Mouse (Mus musculus): ENCODE measurements around the gene Amacr. TPM values are rescaled to one million over a fixed set of nuclear protein-coding genes. Genes with fewer than 3 reads are reported as not detected.

Amacr gene
- polyA plus RNA-seq, 2 experiments, result 10.9 to 19.3 TPM

GRCm38 (mm10) chr15:11030188-11030587, 48.6 kb downstream of the Amacr start:
- WGBS (ENCODE audit: insufficient replicate concordance), result 67% methylated on average over 3 of the region's 3 CpGs
- no peaks in the 10 kb centered on the region for H3K36me3 ChIP-seq (replicated peaks; ENCODE audit: control insufficient read depth, insufficient read depth, low read depth)
- H3K4me1 ChIP-seq (replicated peaks; ENCODE audit: control insufficient read depth in 2 of 2, insufficient read depth in 2 of 2, low read length in 1 of 2), result peaks cover 0 to 6% of the 10 kb centered on the region in 2 experiments; a peak in 1 of 4 replicates
- ATAC-seq (ENCODE audit: insufficient read depth) (no peak), DNase-seq (ENCODE audit: low read depth in 3 of 3, low spot score in 3 of 3) (no peak)
- H3K9me3 ChIP-seq (ENCODE audit: control insufficient read depth, low read length), result no peaks in the 10 kb centered on the region
- H3K9ac ChIP-seq (replicated peaks), result no peak overlapping the region
- H3K27me3 ChIP-seq (ENCODE audit: control insufficient read depth, insufficient read depth, low read length), result no peaks in the 10 kb centered on the region
- H3K4me2 ChIP-seq (ENCODE audit: low read depth), result no peak overlapping the region
- TF ChIP-seq CTCF (IDR thresholded peaks at IDR 0.05; ENCODE audit: low read depth), result no peak
- TF ChIP-seq EP300 (IDR thresholded peaks at IDR 0.05; ENCODE audit: low read depth), result no peak
- no peak overlapping the region for H3K4me3 ChIP-seq (ENCODE audit: insufficient read depth in 1 of 2, low read depth in 2 of 2, low read length in 2 of 2)
- H3K27ac ChIP-seq, result no peak overlapping the region

- H3K9me3 ChIP-seq (ENCODE audit: control insufficient read depth, low read length), result no peaks in the 10 kb centered on the region
- H3K4me3 ChIP-seq (ENCODE audit: insufficient read depth in 1 of 2, low read depth in 2 of 2, low read length in 2 of 2), result no peak overlapping the region
- H3K27ac ChIP-seq, result no peak overlapping the region
- peak overlapping the region; percentile 37 for H3K4me2 ChIP-seq (ENCODE audit: low read depth)
- WGBS (ENCODE audit: insufficient replicate concordance), result 6% methylated on average over 34 of the region's 34 CpGs
- H3K36me3 ChIP-seq (replicated peaks; ENCODE audit: control insufficient read depth, insufficient read depth, low read depth), result no peaks in the 10 kb centered on the region
- no peaks in the 10 kb centered on the region for H3K4me1 ChIP-seq (replicated peaks; ENCODE audit: control insufficient read depth in 2 of 2, insufficient read depth in 2 of 2, low read length in 1 of 2)
- DNase-seq (ENCODE audit: low read depth in 3 of 3, low spot score in 3 of 3), result no peak
- no peak for ATAC-seq (ENCODE audit: insufficient read depth)
- H3K9ac ChIP-seq (replicated peaks), result no peak overlapping the region
- no peak for TF ChIP-seq EP300 (IDR thresholded peaks at IDR 0.05; ENCODE audit: low read depth)
- no peak for TF ChIP-seq CTCF (IDR thresholded peaks at IDR 0.05; ENCODE audit: low read depth)
- H3K27me3 ChIP-seq (ENCODE audit: control insufficient read depth, insufficient read depth, low read length), result peaks cover 30% of the 10 kb centered on the region
These were observed 54.5 kb downstream of the Amacr start for GRCm38 (mm10) chr15:11035947-11036474.

GRCm38 (mm10) chr15:11036535-11037375, 55.2 kb downstream of the Amacr start:
- peak overlapping the region; percentile 37 for H3K4me2 ChIP-seq (ENCODE audit: low read depth)
- no peaks in the 10 kb centered on the region for H3K4me1 ChIP-seq (replicated peaks; ENCODE audit: control insufficient read depth in 2 of 2, insufficient read depth in 2 of 2, low read length in 1 of 2)
- H3K36me3 ChIP-seq (replicated peaks; ENCODE audit: control insufficient read depth, insufficient read depth, low read depth), result no peaks in the 10 kb centered on the region
- no peaks in the 10 kb centered on the region for H3K9me3 ChIP-seq (ENCODE audit: control insufficient read depth, low read length)
- WGBS (ENCODE audit: insufficient replicate concordance), result 6% methylated on average over 49 of the region's 49 CpGs
- ATAC-seq (ENCODE audit: insufficient read depth), result no peak
- no peak for DNase-seq (ENCODE audit: low read depth in 3 of 3, low spot score in 3 of 3)
- H3K27me3 ChIP-seq (ENCODE audit: control insufficient read depth, insufficient read depth, low read length), result peaks cover 30% of the 10 kb centered on the region
- TF ChIP-seq EP300 (IDR thresholded peaks at IDR 0.05; ENCODE audit: low read depth), result no peak
- no peak for TF ChIP-seq CTCF (IDR thresholded peaks at IDR 0.05; ENCODE audit: low read depth)
- H3K4me3 ChIP-seq (ENCODE audit: insufficient read depth in 1 of 2, low read depth in 2 of 2, low read length in 2 of 2), result peak overlapping the region; percentile 30 to 36
- no peak overlapping the region for H3K27ac ChIP-seq
- H3K9ac ChIP-seq (replicated peaks), result no peak overlapping the region

GRCm38 (mm10) chr15:11037376-11037695, 55.8 kb downstream of the Amacr start:
- DNase-seq (ENCODE audit: low read depth in 3 of 3, low spot score in 3 of 3) (no peak), ATAC-seq (ENCODE audit: insufficient read depth) (no peak)
- H3K27ac ChIP-seq, result no peak overlapping the region
- H3K36me3 ChIP-seq (replicated peaks; ENCODE audit: control insufficient read depth, insufficient read depth, low read depth), result no peaks in the 10 kb centered on the region
- 6% methylated on average over 8 of the region's 8 CpGs for WGBS (ENCODE audit: insufficient replicate concordance)
- H3K4me2 ChIP-seq (ENCODE audit: low read depth), result peak overlapping the region; percentile 37
- H3K9ac ChIP-seq (replicated peaks), result no peak overlapping the region
- no peak overlapping the region; a peak in 1 of 4 replicates for H3K4me3 ChIP-seq (ENCODE audit: insufficient read depth in 1 of 2, low read depth in 2 of 2, low read length in 2 of 2)
- no peak for TF ChIP-seq CTCF (IDR thresholded peaks at IDR 0.05; ENCODE audit: low read depth)
- TF ChIP-seq EP300 (IDR thresholded peaks at IDR 0.05; ENCODE audit: low read depth), result no peak
- no peaks in the 10 kb centered on the region for H3K4me1 ChIP-seq (replicated peaks; ENCODE audit: control insufficient read depth in 2 of 2, insufficient read depth in 2 of 2, low read length in 1 of 2)
- H3K9me3 ChIP-seq (ENCODE audit: control insufficient read depth, low read length), result no peaks in the 10 kb centered on the region
- peaks cover 30% of the 10 kb centered on the region for H3K27me3 ChIP-seq (ENCODE audit: control insufficient read depth, insufficient read depth, low read length)

GRCm38 (mm10) chr15:11037711-11038110, 56.2 kb downstream of the Amacr start, which contains the start of gene Rxfp3:
TSS of gene Rxfp3 (minus strand) at chr15:11037991.
- WGBS (ENCODE audit: insufficient replicate concordance), result 6% methylated on average over 16 of the region's 16 CpGs
- Histone ChIP-seq H3K9ac (replicated peaks) (no peak within 1 kb of the TSS), H3K27me3 (ENCODE audit: control insufficient read depth, insufficient read depth, low read length) (peaks cover 30% of the 10 kb centered on the region), H3K36me3 (replicated peaks; ENCODE audit: control insufficient read depth, insufficient read depth, low read depth) (no peaks in the 10 kb centered on the region), H3K27ac (no peak within 1 kb of the TSS), H3K4me2 (ENCODE audit: low read depth) (peak within 1 kb of the TSS; percentile 37), H3K4me3 (ENCODE audit: insufficient read depth in 1 of 2, low read depth in 2 of 2, low read length in 2 of 2) (peak within 1 kb of the TSS in 1 of 2 experiments; percentile 30; a peak in 2 of 4 replicates), H3K4me1 (replicated peaks; ENCODE audit: control insufficient read depth in 2 of 2, insufficient read depth in 2 of 2, low read length in 1 of 2) (no peaks in the 10 kb centered on the region), H3K9me3 (ENCODE audit: control insufficient read depth, low read length) (no peaks in the 10 kb centered on the region)
- ATAC-seq (ENCODE audit: insufficient read depth) (no peak), DNase-seq (ENCODE audit: low read depth in 3 of 3, low spot score in 3 of 3) (no peak)
- TF ChIP-seq CTCF (IDR thresholded peaks at IDR 0.05; ENCODE audit: low read depth), result no peak
- TF ChIP-seq EP300 (IDR thresholded peaks at IDR 0.05; ENCODE audit: low read depth), result no peak
